Mouse (Mus musculus): ENCODE data around the gene Tgfbr1.
A peak's percentile ranks its signal among the peaks of the same experiment; 100 is the strongest.

Tgfbr1 gene

DNA sequence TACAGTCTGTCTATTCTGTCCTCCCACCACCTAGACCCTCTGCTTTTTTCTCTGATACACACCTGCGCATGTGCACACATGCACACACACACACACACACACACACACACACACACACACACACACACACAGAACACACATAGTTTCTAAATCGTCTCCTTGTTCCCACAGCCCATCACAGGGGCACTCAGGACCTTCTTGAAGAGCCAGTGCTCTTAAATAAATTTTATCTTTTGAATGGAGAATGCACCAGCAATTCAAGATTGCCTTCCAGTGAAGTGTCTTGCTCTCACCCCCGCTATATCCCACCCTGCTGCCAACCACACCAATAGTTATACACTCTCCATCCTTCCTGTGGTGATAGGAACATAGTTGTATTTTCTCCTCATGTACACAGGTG is 69.9 kb downstream of the Tgfbr1 start:
- DNase-seq (ENCODE audit: low spot score in 2 of 2) = no peak

DNA sequence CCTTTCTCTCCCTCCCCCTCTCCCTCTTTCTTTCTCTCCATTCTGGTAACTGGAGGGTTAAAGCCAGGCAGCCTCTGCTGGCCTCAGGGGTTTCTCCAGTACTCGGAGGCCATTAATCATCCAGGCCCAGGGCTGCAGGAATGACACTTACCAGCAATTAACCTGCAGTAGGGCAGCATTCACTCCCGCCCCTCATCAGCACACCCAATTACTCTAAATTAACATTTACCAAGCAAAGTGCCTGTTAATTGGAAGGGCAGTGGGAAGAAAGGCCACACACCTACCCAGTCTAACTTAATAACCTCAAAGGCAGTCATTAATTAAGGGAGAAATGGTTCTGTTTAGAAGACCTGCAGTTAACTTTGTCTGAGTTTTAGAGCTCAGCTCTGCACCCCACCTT is 71.4 kb downstream of the Tgfbr1 start:
- DNase-seq (ENCODE audit: low spot score in 2 of 2) = no peak

DNA sequence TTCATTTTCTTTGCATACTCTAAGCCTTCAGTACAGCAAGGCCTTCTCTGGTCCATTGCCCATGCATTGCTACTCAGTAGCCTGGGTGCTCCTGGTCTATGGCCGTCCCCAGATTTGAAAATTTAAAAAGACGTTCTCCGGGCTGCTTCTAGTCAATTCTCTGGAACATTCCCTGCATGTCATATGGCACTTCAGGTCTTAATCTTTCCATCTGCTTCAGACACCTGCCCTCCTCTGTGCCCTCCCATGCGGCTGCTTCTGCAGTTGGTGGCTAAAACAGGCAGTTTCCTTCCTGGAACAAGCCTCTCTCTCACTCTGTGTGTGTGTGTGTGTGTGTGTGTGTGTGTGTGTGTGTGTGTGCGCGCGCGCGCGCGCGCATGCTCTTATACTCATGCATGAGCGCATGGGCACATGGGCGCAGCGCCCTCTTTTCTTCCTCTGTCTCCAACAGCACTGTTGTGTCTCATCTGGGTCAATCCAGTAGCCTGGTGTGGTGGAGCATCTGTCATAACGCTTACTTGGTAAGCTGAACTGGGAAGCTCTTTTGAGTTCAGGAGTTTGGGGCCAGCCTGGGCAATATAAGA is 72.3 kb downstream of the Tgfbr1 start:
- DNase-seq (ENCODE audit: low spot score in 2 of 2) = no peak

DNA sequence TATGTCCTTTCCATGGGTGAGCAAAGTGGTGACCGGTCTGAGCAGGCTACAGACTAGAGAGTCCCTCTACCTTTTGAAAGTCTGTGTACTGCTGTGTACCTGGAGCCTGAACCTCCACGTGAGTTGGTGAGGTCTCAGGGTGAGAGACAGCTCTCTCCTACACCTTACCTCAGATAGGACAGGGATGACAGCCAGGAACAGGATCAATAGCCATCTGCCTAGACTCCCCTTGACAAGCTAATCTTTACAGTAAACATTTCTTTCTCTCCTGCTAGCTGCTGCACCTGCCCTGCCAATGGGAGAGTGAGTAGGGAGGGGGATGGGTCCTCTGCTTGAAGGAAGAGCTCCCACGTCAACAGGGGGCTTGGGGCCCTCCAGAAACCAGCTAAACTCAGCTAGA is 74.6 kb downstream of the Tgfbr1 start:
- DNase-seq (ENCODE audit: low spot score in 2 of 2) = no peak

DNA sequence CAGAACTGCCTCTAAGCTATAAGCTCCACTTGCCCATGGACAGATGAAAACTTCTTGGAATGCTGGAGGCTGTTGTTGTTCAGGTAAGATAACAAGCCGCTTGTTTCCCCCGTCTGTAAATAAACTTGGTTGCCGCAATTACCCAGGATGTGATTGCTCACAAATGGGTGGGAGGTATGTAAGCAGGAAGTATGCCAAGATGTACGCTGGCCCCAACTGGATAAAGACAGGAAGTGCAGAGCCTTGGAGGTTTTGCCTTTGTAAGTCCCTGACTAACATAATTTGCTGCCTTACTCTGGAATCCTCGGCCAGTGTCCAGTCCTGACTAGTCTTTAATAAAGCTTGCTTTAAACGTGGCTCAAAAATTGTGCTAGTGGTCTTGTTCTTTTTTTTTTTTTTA is 77.5 kb downstream of the Tgfbr1 start:
- no peak for DNase-seq (ENCODE audit: low spot score in 2 of 2)

DNA sequence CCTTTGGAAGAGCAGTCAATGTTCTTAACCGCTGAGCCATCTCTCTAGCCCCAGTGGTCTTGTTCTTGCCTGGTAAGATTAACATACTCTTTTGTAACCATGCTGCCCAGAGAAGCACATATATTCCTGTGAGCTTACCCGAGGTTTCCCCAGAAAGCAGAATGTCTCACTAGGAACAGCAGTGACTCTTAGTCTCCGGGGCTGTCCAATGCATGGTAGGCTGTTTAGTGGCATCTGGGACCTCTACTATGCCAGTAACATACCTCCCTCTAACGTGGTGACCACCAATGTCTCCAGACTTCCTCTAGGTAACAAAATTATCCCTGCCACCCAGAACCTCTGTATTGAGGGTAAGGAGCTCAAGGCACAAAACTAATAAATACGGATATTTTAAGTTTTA is 78.1 kb downstream of the Tgfbr1 start:
- no peak for DNase-seq (ENCODE audit: low spot score in 2 of 2)

DNA sequence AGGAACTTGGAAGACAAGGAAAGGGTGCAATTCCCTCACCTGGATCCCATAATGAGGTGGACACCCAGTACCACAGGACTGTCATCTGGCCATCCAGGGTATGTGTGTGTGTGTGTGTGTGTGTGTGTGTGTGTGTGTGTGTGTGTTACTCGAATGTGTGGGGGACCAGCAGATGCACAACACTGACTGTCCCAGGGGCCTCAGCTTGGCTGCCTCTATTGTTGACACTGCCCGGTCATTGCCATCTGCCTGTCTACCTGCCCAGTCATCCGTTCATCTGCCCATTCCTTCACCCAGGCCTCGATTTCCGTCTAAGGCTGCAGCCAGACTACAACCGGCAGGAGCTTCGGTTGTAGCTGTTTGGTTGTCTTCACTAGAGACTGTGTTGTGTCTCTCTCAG is 79.7 kb downstream of the Tgfbr1 start:
- DNase-seq (ENCODE audit: low spot score in 2 of 2) = no peak

DNA sequence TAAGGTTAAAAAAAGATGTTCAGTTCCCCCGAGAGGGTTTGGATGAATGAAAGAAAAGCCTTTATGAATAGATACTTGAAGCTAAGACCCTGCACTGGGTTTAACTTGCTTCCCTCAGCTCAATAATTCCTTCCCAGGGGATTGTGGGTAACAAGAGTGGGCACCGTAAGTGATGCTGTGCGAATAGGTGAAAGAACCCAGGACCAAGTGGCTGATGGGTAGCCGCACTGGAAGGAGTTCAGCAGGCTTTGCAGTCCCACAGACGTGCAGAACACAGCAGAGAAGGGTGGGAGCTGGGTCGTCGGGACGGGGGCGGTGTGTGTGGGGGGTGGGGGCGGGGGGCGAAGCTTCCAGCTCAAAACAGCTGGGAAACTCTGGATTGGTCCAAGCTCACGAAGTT is 82.1 kb downstream of the Tgfbr1 start:
- DNase-seq (ENCODE audit: low spot score in 2 of 2) = no peak

DNA sequence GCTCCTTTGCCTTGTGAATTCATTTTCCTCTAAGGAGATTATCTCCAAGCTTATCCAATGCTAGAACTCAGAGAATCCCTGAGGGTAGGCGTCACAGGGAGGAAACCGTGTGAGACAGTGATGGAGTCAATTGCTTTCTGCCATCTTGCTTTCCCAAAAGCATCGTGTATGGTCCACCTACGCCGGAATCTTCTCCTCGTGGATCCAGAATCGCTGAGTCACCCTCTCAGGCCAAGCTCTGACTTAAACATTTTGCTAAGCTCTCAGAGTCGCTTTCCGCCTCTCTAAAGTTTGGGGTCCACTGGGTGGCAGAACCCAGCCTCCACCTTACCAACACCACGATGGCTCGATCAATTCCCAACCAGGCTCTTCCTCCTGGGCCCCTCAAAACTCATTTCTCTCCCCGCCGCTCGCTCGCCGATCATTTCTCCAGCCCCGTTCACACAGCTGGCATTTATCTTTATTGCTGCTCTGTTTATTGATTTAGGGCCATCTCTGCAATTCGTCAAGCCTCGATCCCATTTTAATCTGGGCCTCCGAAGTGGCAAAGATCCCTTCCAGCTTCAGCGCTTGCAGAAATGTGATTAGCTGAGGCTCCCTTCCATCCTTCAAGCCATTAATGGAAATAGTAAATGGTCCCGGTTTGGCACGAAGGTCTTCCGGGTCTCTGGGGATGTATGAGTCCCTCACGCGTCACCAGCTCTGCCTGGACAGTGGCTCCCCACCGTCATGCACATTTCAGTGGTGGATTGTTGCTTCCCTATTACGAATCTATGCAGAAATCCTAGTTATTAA is 82.7 kb downstream of the Tgfbr1 start:
- DNase-seq (ENCODE audit: low spot score in 2 of 2) = no peak

DNA sequence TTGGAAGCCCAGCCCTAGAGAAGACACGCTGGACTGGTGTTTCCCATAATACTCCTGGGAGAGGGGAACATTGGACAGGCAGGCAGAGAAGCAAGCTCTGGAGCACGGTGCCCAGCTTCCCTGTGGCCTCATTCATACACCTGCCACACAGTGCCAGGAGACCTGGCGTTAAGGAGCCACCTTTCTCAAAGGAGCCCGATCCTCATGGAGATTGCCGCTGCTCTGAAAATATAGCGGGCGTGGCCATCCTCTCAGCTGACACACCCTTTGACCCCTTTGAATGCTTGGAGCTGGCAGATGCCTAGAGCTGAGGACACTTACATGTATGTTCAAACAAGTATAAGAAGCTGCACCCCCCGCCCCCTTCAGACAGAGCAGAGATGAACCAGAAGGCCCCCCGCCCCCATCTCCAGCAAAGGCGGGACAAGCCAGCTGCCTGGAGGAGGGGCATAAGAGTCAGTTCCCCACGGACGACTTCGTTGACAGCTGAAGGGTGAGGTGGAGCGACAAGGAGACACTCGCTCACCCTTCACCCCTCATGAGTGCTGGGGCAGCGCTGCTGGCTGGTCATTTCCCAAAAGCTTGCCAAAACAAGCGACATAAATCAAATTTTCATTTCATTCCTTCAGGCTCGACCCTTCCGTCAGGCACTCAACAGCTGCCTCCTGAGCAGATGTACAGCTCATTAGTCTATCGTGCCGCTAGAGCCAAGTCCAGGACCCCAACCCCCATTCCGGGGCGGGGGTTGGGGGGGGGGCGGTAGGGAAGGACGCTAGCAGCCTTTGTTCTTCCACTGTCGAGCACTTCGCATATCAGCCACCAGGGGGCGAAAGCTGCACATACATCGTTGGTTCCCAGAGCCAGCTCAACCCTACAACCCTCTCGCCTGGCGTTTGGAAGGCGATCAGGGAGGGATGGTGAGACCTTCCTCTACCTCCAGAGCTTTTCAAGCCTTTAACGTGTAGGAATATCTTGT is 84.6 kb downstream of the Tgfbr1 start:
- DNase-seq (ENCODE audit: low spot score in 2 of 2) = peak; percentile 87 to 94

DNA sequence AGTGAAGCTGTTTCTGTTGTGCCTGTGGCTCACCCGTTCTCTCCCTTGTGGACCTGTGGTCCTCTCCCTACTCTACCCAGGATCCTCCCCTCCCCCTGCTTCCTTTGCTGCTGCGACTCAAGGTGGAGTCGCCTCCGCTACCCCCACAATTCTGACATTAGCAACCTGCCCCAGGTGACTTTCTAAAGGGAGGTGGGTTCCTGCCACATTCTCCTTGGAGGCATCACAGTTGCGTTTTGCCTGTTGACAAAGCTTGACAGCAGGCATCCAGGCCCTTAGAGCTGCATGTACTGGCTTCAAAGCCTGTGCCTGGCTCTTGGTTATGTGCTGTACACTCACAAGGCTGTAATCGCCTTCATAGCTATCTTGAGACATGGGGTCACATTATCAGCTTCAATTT is 85.9 kb downstream of the Tgfbr1 start:
- no peak for DNase-seq (ENCODE audit: low spot score in 2 of 2)

DNA sequence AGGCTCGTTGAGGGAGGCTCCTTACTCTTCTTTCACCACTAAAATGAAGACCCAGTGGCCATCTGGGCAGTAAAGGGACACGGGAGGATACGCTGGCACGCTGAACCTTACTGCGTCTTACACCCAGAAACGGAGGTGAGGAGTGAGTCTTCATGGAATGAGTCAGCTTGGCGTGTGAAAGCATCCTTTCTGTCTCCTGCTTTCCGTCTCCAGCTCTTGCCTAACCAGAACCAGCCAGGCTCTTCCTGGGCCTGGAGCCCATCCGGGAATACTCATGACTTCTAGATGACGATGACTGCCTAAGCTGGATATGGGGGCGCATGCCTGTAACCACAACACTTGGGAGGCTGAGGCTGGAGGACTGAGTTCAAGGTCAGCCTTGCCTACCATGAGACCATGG is 87.9 kb downstream of the Tgfbr1 start:
- DNase-seq (ENCODE audit: low spot score in 2 of 2) = no peak

DNA sequence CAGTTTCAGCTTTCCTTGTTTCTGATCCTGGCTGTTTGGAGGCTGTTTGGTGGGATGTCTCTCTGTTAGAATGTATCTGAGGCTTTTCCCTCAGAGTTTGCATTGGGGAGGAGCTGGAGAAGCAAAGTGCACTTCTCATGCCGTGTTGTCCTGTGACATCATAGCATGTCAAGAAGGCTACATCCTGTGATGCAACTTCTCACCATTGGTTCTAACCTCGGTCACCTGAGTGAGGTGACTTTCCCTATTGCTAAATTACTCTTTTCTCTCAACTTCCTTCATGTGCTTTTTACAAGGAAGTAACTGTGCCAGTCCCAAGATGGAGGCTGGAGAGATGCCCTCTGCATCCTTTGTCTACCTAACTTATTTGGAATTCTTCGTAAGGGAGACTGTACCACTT is 95.5 kb downstream of the Tgfbr1 start:
- DNase-seq (ENCODE audit: low spot score in 2 of 2) = no peak

DNA sequence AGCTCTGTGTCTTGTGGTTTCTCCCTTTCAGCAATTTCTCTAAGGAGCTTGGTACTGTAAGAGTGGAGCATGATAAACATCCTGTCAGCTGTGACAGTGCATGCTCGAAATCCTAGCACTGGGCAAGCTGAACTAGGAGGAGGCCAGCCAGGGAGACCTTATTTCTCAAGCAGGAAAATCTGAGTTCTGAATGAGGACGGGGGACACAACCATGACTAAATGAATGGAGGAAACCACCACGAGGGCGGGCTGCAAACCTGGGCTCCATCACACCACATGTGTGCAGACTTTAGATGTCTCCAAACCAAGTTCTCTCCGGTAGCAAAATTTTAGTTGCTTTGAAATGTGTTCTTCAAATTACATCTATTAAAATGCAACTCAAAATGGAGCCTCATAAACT is 96.1 kb downstream of the Tgfbr1 start:
- no peak for DNase-seq (ENCODE audit: low spot score in 2 of 2)

DNA sequence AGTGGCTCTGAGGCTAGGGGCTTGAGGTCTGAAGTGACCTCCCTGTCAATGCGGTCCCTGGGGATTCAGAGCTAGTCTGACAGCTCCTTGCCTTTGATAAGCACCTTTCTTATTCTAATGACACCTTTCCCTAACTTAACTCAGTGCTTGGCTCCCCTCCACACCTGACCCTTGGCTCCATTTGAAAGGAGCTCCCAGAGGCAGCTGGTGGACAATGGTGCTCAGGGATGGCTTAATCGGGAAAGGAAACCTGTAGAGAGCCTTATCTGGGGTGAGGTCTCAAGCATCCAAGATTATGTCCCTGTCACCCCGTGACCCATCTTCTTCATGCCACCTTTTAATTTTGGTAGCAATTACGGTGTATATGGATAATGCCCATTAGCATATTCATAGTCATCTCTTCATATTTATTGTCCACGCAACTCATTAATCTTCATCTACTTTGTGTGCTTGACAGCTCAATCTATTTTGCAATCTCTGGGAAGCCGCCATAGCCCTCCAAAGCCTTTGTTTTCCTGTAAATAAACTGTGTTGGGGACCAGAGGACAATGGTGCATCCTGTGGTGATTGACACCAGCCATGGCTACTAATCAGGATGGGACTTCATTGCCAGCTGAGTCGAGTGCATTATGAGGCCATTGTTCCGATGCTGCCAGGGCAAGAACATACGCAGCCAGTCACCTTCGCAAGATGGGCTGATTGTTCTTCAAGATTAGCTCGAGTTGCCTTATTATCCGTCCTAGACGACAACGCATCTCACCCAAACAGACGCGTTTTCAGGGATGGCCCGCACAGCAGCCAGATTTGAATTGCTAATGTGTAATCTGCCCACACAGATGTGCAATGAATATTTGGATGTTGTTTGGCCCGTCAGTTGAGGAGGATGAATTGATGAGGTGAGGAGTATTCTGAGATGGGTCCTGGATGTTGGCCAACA is 96.8 kb downstream of the Tgfbr1 start:
- no peak for DNase-seq (ENCODE audit: low spot score in 2 of 2)
